Mouse (Mus musculus): Measurements from ENCODE around the gene Nfx1. TPM values are rescaled to one million over a fixed set of nuclear protein-coding genes. Genes with fewer than 3 reads are reported as not detected.

Nfx1 gene
- polyA plus RNA-seq, 1 experiment from 2014 or later, result 87.4 TPM

DNA sequence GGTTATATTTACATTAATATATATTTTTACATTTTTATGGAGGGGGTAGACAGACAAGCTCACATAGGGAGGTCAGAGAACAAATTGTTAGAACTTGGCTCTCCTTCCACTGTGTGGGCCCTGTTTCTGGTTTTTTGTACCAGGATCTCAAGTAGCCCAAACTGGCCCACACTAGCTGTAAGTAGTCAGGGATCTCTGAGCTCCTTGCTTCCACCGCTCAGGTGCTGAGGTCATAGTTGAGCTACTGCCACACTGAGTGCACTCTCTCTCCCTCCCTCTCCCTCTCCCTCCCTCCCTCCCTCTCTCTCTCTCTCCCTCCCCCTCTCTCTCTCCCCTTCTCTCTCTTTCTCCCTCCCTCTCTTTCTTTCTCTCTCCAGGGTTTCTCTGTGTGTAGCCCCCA, 85.5 kb downstream of the Nfx1 start:
- no peaks in the 10 kb centered on the region for H3K36me3 ChIP-seq
- WGBS, result 20% methylated on average over 1 of the region's 1 CpGs
- no peaks in the 10 kb centered on the region for H3K27me3 ChIP-seq (ENCODE audit: insufficient read depth, poor library complexity, severe bottlenecking)

DNA sequence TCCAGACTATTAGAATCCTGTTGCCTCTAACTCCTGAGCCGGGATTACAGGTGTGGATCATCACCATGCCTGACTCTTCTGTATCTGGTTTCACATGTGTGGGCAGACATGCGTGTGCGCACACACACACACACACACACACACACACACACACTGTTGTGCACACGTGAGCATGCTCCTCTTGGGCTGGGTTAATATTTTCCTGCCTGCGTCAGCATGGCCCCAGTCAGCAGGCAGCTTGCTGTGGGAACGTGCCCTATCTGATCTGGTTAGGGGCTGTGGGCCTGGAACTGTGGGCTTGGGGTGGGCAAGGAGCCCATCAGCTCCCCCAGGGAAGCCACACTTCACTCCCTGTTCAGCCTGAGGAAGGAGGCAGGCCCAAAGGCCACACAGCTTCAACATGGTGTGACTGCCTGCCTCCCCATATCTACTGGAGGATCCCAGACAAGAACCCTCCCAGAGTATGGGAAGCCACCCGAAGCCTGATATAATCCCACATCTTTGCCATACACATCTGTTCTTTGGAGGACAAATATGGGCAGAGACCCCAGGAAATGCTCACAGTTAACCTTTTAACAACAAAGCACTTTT, 86.1 kb downstream of the Nfx1 start:
- WGBS, result 50% methylated on average over 7 of the region's 7 CpGs
- Histone ChIP-seq H3K4me3 (no peak overlapping the region), H3K9me3 (no peaks in the 10 kb centered on the region), H3K4me1 (peaks cover 13% of the 10 kb centered on the region), H3K36me3 (no peaks in the 10 kb centered on the region), H3K27me3 (ENCODE audit: insufficient read depth, poor library complexity, severe bottlenecking) (no peaks in the 10 kb centered on the region), H3K27ac (peak overlapping the region; percentile 59; the same call in 1 of the 2 replicates)
- no peak for DNase-seq (ENCODE audit: low spot score)

More for the DNA sequence above, 85.5 kb downstream of the Nfx1 start:
- Histone ChIP-seq H3K9me3 (no peaks in the 10 kb centered on the region), H3K4me3 (no peak overlapping the region), H3K4me1 (peaks cover 13% of the 10 kb centered on the region), H3K27ac (no peak overlapping the region)
- no peak for DNase-seq (ENCODE audit: low spot score)

DNA sequence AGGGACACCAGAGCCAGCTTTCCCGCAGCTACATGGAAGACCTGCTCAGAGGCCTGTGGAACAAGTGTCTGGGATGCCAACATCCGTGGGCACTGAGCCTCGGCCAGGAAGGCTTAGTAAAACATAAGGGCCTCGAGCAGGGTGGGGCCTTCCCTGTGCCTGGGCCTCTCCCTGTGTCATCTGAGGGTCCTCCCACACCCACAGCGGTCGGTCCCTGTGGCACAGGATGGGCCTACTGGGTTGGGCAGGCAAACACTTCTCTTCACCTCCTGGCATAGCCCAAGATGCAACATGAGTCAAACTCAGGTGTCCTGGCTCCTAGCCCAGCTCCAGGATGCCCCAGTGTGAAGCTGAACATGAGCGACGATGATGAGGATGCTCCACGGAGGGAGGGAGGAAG, 86.7 kb downstream of the Nfx1 start:
- Histone ChIP-seq H3K36me3 (no peaks in the 10 kb centered on the region), H3K27ac (no peak overlapping the region), H3K9me3 (no peaks in the 10 kb centered on the region), H3K27me3 (ENCODE audit: insufficient read depth, poor library complexity, severe bottlenecking) (no peaks in the 10 kb centered on the region), H3K4me3 (no peak overlapping the region), H3K4me1 (peaks cover 13% of the 10 kb centered on the region)
- 68% methylated on average over 8 of the region's 9 CpGs for WGBS
- no peak for DNase-seq (ENCODE audit: low spot score)

DNA sequence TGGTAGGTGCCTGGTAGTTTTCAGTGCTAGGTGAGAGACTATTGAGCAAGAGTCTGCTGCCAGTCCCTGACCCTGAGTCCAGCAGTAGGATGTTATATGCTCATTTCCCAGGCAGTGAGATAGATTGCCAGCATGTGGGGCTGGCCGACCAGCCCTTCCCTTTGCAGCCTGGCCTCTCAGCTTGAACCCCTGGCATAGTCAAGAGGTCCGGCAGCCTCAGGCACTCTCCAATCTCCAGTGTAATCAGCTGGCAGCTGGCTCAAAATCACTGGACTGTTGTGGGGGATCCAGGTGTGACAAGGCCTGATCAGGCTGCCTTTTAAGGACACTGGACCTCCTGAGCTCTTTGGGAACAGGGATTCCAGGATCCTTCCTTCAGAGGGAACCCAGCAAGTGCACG, 92.6 kb downstream of the Nfx1 start:
- H3K9me3 ChIP-seq, result no peaks in the 10 kb centered on the region
- no peak overlapping the region for H3K4me3 ChIP-seq
- H3K27ac ChIP-seq, result no peak overlapping the region
- peaks cover 11% of the 10 kb centered on the region for H3K27me3 ChIP-seq (ENCODE audit: insufficient read depth, poor library complexity, severe bottlenecking)
- 41% methylated on average over 3 of the region's 3 CpGs for WGBS
- no peaks in the 10 kb centered on the region for H3K36me3 ChIP-seq
- peaks cover 12% of the 10 kb centered on the region for H3K4me1 ChIP-seq
- no peak for DNase-seq (ENCODE audit: low spot score)

DNA sequence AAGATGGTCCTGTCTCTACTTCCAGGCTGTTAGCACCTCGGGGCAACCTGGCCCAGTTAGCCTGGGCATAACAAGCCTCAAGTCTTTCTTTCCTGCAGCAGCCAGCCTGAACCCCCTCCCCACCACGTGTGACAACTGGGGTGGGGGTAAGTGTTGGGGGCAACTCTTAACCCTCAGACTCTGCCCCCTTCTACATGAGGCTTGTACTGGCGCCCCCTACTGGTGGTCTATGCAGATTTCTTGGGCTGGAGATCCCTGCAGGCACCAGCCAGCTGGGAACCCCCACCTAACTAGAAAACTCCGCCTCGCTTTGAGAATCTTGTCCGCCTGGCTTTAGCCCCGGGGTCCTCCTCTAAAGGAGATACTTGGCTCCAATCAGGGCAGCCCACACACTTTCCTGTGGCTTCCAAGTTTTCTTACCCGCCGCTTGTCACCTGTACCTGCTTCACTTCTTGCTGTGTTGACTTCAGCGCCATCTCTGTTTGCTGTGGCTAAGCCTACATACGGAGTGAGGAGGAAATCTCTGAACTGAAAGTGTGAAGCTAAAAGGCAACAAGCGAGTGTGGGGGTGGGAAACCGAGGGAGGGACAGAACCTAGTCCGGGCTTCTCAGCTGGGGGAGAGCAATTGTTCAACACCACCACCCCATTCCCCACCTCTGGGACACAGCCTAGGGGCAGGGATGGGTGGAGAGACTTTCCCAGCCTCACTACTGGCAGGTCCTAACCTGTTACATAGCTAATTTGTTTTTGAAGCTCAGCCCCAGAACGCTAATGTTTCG, 93.4 kb downstream of the Nfx1 start:
- peaks cover 12% of the 10 kb centered on the region for H3K4me1 ChIP-seq
- 16% methylated on average over 16 of the region's 16 CpGs for WGBS
- no peaks in the 10 kb centered on the region for H3K9me3 ChIP-seq
- peaks cover 11% of the 10 kb centered on the region for H3K27me3 ChIP-seq (ENCODE audit: insufficient read depth, poor library complexity, severe bottlenecking)
- no peak for DNase-seq (ENCODE audit: low spot score)
- peak overlapping the region; percentile 38 for H3K4me3 ChIP-seq
- H3K27ac ChIP-seq, result no peak overlapping the region
- H3K36me3 ChIP-seq, result no peaks in the 10 kb centered on the region

DNA sequence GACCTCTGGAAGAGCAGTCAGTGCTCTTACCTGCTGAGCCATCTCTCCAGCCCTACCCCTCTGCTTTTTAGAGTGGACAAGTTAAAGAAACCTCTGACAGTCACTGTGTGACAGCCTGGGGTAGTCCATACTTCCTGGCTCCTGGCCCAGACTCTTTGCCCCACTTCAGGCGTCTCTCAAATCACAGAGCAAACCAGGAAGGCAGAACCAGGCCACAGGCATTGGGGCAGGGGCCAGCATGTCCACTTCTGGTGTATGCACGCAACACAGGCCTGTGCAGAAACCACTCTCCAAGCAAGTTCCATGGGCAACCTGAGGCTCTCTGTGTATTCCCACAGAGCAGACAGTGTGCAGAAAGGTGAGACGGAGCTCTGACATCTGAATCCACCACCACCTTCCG, 94.5 kb downstream of the Nfx1 start:
- WGBS, result 74% methylated on average over 4 of the region's 4 CpGs
- DNase-seq (ENCODE audit: low spot score), result no peak
- Histone ChIP-seq H3K36me3 (no peaks in the 10 kb centered on the region), H3K4me1 (peaks cover 12% of the 10 kb centered on the region), H3K27ac (no peak overlapping the region), H3K9me3 (no peaks in the 10 kb centered on the region), H3K27me3 (ENCODE audit: insufficient read depth, poor library complexity, severe bottlenecking) (peaks cover 11% of the 10 kb centered on the region), H3K4me3 (no peak overlapping the region)

DNA sequence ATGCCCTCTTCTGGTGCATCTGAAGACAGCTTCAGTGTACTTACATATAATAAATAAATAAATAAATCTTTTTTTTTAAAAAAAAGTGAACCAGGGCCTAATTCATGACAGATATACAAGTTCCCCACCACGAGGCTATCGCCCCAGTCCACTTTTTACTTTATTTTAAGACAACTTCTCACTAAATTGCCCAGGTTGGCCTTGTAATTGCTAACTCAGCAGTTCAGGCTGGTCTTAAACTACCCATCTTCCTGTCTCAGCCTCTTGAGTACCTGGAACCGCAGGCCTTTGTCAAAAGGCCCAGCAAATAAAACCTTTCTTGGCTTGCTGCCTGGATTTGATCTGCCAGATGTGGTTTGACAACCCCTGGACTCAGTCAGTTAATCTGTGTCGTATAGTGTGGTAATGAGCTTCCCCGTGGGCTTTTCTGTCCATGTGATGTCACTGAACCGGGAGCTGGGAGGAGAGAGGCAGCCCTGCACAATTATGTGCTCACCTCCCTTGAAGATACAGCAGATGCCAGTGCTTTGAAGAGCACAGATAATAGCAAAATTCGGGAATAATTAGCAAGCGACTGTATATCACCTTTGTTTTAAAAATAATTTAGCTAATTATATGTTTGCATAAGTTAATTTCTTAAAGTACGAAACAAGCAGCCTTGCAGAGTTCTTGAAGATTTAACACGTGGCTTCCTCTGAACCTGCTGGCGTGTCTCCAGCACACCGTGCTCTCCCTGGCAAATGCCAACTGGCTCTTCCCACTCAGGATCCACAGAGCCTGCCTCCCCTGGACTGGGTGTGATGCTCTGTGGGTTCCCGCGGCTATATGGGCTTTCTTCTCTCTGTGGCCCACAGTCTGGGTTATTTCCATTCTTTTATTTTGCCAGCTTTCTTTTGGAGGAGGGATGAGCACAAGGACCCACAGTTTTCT, 101.1 kb downstream of the Nfx1 start:
- Histone ChIP-seq H3K4me3 (no peak overlapping the region), H3K4me1 (0 out of 2 replicates have a peak, but pooled peaks cover 6% of the 10 kb centered on the region), H3K9me3 (no peaks in the 10 kb centered on the region), H3K27me3 (ENCODE audit: insufficient read depth, poor library complexity, severe bottlenecking) (no peaks in the 10 kb centered on the region; the same call in 1 of the 2 replicates), H3K27ac (no peak overlapping the region), H3K36me3 (no peaks in the 10 kb centered on the region)
- no peak for DNase-seq (ENCODE audit: low spot score)
- 79% methylated on average over 14 of the region's 14 CpGs for WGBS

DNA sequence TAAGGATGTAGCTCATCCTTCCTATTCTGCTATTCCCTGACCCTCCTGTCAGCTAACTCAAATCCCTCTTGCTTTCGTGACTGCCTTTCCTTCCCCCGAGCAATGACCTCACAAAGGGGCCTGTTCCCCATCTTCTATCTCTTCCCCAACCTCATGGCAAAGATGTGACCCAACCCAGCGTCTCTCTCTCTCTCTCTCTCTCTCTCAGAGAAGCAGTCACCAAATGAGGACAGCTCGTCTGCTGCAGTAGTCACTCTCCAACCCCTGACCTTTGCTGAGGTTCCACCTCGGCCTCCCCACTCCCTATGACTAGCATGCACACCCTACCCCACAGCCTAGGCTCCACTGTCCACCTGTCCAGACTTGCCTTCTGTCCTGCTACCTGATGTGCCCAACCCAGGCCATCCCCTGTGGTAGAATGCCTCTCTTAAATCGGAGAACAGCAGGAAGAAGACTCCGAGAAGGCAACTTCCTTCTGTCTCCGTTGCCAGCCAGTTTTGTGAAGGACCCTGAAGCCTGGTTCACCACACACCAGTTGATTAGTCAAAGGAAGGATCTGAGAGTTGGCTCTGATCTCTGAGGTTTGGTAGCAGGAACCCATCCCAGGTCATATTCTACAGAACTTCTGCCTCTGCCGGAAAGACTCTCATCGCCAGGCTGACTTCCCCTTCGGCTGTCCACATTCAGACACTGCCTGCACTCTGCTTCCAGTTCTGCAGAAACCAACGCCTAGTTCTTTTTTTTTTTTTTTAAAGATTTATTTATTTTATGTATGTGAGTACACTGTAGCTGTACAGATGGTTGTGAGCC, 102.5 kb downstream of the Nfx1 start:
- WGBS, result 76% methylated on average over 12 of the region's 12 CpGs
- Histone ChIP-seq H3K27me3 (ENCODE audit: insufficient read depth, poor library complexity, severe bottlenecking) (no peaks in the 10 kb centered on the region; the same call in 1 of the 2 replicates), H3K9me3 (no peaks in the 10 kb centered on the region), H3K36me3 (no peaks in the 10 kb centered on the region), H3K4me3 (no peak overlapping the region), H3K4me1 (0 out of 2 replicates have a peak, but pooled peaks cover 10% of the 10 kb centered on the region), H3K27ac (no peak overlapping the region)
- no peak for DNase-seq (ENCODE audit: low spot score)

DNA sequence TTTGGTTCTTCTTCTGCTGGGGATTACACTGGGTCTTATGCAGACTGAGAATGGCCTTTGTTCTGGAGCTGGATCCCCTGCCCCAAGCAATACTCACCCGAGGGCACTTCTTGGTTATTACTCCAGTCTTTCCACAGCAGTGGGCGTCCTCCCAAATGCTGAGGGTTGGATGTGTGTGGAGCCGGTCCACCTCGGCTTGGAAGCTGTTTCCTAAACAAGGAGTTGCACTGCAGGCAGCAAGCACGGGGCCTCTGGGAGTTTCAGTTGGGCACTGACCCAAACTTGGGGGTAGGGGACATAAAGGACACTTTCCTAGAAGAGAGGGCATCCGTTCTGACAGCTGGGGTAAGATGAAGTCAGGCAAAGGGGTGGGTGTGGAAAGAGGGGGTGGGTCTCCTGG, 103.8 kb downstream of the Nfx1 start:
- H3K4me3 ChIP-seq, result no peak overlapping the region
- H3K36me3 ChIP-seq, result no peaks in the 10 kb centered on the region
- no peaks in the 10 kb centered on the region; the same call in 1 of the 2 replicates for H3K27me3 ChIP-seq (ENCODE audit: insufficient read depth, poor library complexity, severe bottlenecking)
- WGBS, result 74% methylated on average over 6 of the region's 6 CpGs
- no peaks in the 10 kb centered on the region for H3K9me3 ChIP-seq
- no peak overlapping the region for H3K27ac ChIP-seq
- 0 out of 2 replicates have a peak, but pooled peaks cover 13% of the 10 kb centered on the region for H3K4me1 ChIP-seq
- DNase-seq (ENCODE audit: low spot score), result no peak

Small RNA genes lying within 50 kb of the gene (microRNA-seq; reads per million reads assigned to microRNA genes)
- gene Mir3094, result 1.5 reads per million

Other genes starting within 250 kb of the Nfx1 start
- gene Dnaja1, start 248.8 kb upstream of the Nfx1 start, polyA plus RNA-seq (2016; fragmentation: Nextera tagmentation; extraction: Ambion mirVana), result 332 and 445 TPM in 2 replicates
- gene Smu1, start 213.0 kb upstream of the Nfx1 start, polyA plus RNA-seq (2016; fragmentation: Nextera tagmentation; extraction: Ambion mirVana), result 125 and 158 TPM in 2 replicates
- 38.1 and 47.1 TPM in 2 replicates for gene B4galt1, start 116.9 kb upstream of the Nfx1 start, polyA plus RNA-seq (2016; fragmentation: Nextera tagmentation; extraction: Ambion mirVana)
- 6.2 and 10.2 TPM in 2 replicates for gene Spink4, start 50.9 kb upstream of the Nfx1 start, polyA plus RNA-seq (2016; fragmentation: Nextera tagmentation; extraction: Ambion mirVana)
- gene Bag1, start 22.6 kb upstream of the Nfx1 start, polyA plus RNA-seq (2016; fragmentation: Nextera tagmentation; extraction: Ambion mirVana), result 181 and 209 TPM in 2 replicates
- 72.3 and 76.7 TPM in 2 replicates for gene Chmp5, start 22.5 kb upstream of the Nfx1 start, polyA plus RNA-seq (2016; fragmentation: Nextera tagmentation; extraction: Ambion mirVana)
- 0.09 and 1.2 TPM in 2 replicates for gene Aqp7, start 77.2 kb downstream of the Nfx1 start, polyA plus RNA-seq (2016; fragmentation: Nextera tagmentation; extraction: Ambion mirVana)
- gene Aqp3, start 127.3 kb downstream of the Nfx1 start, polyA plus RNA-seq (2016; fragmentation: Nextera tagmentation; extraction: Ambion mirVana), result 10.6 TPM in 2 replicates
- 26.0 and 26.8 TPM in 2 replicates for gene Nol6, start 153.5 kb downstream of the Nfx1 start, polyA plus RNA-seq (2016; fragmentation: Nextera tagmentation; extraction: Ambion mirVana)
- gene Ube2r2, start 164.8 kb downstream of the Nfx1 start, polyA plus RNA-seq (2016; fragmentation: Nextera tagmentation; extraction: Ambion mirVana), result 64.2 and 84.7 TPM in 2 replicates

Measured in heart, embryonic 10.5 days (tissue).